Comparison of ENCODE assay signal across 7 mouse cellular contexts in the genomic region with DNA sequence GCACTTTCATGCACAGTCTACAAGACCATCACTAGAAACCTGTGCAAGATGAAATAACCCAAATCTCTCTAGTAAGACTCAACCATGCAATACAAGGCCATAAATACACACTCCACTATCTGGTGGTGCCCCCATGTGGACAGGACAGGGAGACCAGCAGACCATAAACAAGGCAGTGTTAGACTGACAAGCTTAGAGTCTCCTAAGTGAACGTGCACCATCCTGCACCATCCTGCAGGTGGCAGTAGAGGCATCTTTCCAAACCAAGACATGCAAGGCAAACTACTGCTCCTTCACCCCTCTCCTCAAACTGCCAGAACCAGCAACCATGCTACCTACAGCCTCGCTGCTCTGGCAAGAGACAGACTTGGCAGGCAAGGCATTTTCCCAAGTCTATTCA. TPM values are rescaled to one million over a fixed set of nuclear protein-coding genes. Genes with fewer than 3 reads are reported as not detected.
A peak's percentile ranks its signal among the peaks of the same experiment; 100 is the strongest.
DNase-seq lines count a peak whose midpoint lies in the region; ATAC-seq and TF ChIP-seq lines count a peak whose summit lies in the region.

No protein-coding gene starts in this region.

- H3K9me3 ChIP-seq in intestine, embryonic 16.5 days (ENCODE audit: control insufficient read depth, low read length) = no peaks in the 10 kb centered on the region
- no peaks in the 10 kb centered on the region for H3K9me3 ChIP-seq in midbrain, embryonic 13.5 days

- no peak overlapping the region for H3K4me3 ChIP-seq in intestine, embryonic 16.5 days (ENCODE audit: low read length)
- H3K4me3 ChIP-seq in midbrain, embryonic 13.5 days (replicated peaks) = no peak overlapping the region
- no peak overlapping the region for H3K4me3 ChIP-seq in small intestine, adult 2 months (ENCODE audit: low read depth, low read length)

- no peak overlapping the region for H3K27ac ChIP-seq in intestine, embryonic 16.5 days (ENCODE audit: low read length)
- H3K27ac ChIP-seq in midbrain, embryonic 13.5 days = no peak overlapping the region
- no peak overlapping the region for H3K27ac ChIP-seq in small intestine, adult 2 months (ENCODE audit: insufficient read depth, low read depth, low read length)

- peak; percentile 69 for ATAC-seq in intestine, embryonic 16.5 days
- peak; percentile 79; the same call in 1 of the 2 replicates for ATAC-seq in midbrain, embryonic 13.5 days

- no peak overlapping the region for H3K9ac ChIP-seq in intestine, embryonic 16.5 days (ENCODE audit: low read depth, low read length)
- H3K9ac ChIP-seq in midbrain, embryonic 13.5 days (replicated peaks) = no peak overlapping the region

- H3K36me3 ChIP-seq in intestine, embryonic 16.5 days (ENCODE audit: control insufficient read depth, insufficient read depth, low read length) = peaks cover 6% of the 10 kb centered on the region; the same call in 1 of the 2 replicates
- peaks cover 82% of the 10 kb centered on the region for H3K36me3 ChIP-seq in midbrain, embryonic 13.5 days
- H3K36me3 ChIP-seq in small intestine, adult 2 months (ENCODE audit: control insufficient read depth, insufficient read depth, low read length) = peaks cover 28% of the 10 kb centered on the region

- no peaks in the 10 kb centered on the region for H3K27me3 ChIP-seq in intestine, embryonic 16.5 days (replicated peaks; ENCODE audit: control insufficient read depth, insufficient read depth, low read length)
- no peaks in the 10 kb centered on the region for H3K27me3 ChIP-seq in midbrain, embryonic 13.5 days
- no peaks in the 10 kb centered on the region for H3K27me3 ChIP-seq in small intestine, adult 2 months (ENCODE audit: control insufficient read depth, insufficient read depth, low read length)

- peak; percentile 83; the same call in 1 of the 2 replicates for TF ChIP-seq CTCF in small intestine, adult 2 months (IDR thresholded peaks at IDR 0.05; ENCODE audit: extremely low read depth, insufficient read length, insufficient replicate concordance, low read depth, low read length)

- peak; percentile 78 to 92 for DNase-seq in adrenal gland, adult (ENCODE audit: inconsistent age in 2 of 2, low spot score in 1 of 2)
- DNase-seq in embryo, embryonic 10 days (ENCODE audit: low spot score) = peak; percentile 94
- peak; percentile 79 for DNase-seq in gastrocnemius, postnatal 14 days
- DNase-seq in left cerebral cortex, postnatal 25 days (ENCODE audit: low spot score in 2 of 2) = peak; percentile 83 to 95

- intact Hi-C loops in gastrocnemius, postnatal 14 days (cut with DNase I; ENCODE audit: low total_unique reads) = loop anchor here (5.0 kb wide), 1 partner anchor 428 kb away; no protein-coding TSS in a partner anchor
- intact Hi-C loops in left cerebral cortex, postnatal 25 days (cut with DNase I) = loop anchor here (5.0 kb wide), 2 partner anchors 132 to 423 kb away; no protein-coding TSS in a partner anchor

- WGBS in intestine, embryonic 16.5 days = 20% methylated on average over 2 of the region's 2 CpGs
- WGBS in midbrain, embryonic 13.5 days = 19% methylated on average over 2 of the region's 2 CpGs
- WGBS in small intestine, adult 2 months = 8% methylated on average over 2 of the region's 2 CpGs

- no peak overlapping the region for H3K4me2 ChIP-seq in intestine, embryonic 16.5 days (ENCODE audit: low read depth, low read length)
- H3K4me2 ChIP-seq in midbrain, embryonic 13.5 days (replicated peaks) = no peak overlapping the region

- no peaks in the 10 kb centered on the region for H3K4me1 ChIP-seq in intestine, embryonic 16.5 days (ENCODE audit: control insufficient read depth, insufficient read depth, low read length)
- H3K4me1 ChIP-seq in midbrain, embryonic 13.5 days (replicated peaks) = no peaks in the 10 kb centered on the region
- H3K4me1 ChIP-seq in small intestine, adult 2 months (ENCODE audit: control insufficient read depth, insufficient read depth, insufficient read length, low read length) = no peaks in the 10 kb centered on the region

- TF ChIP-seq POLR2A in small intestine, adult 2 months (IDR thresholded peaks at IDR 0.05; ENCODE audit: low read depth, low read length) = no peak

RNA-seq across cellular contexts. Expression of a gene that starts 24.3 kb away (rescaled TPM):
- 1 to 10 TPM; 9.8 to 9.9 TPM for total RNA-seq in gastrocnemius, postnatal 14 days (2021)
- polyA plus RNA-seq in intestine, embryonic 16.5 days (2015; fragmentation: Nextera tagmentation; extraction: Ambion mirVana) = 24.4 and 26.4 TPM in 2 replicates
- 10 to 100 TPM; 20.8 to 24.1 TPM for total RNA-seq in left cerebral cortex, postnatal 25 days (2021)
- 32.2 and 32.9 TPM in 2 replicates for polyA plus RNA-seq in midbrain, embryonic 13.5 days (2015; fragmentation: Nextera tagmentation; extraction: Ambion mirVana)
- polyA plus RNA-seq in small intestine, adult 2 months (2012; rRNA removed) = 2.4 and 4.3 TPM in 2 replicates

RNA-seq across cellular contexts. Expression of a gene that starts 30.2 kb away (rescaled TPM):
- over 10,000 TPM; 58,912 to 62,167 TPM for total RNA-seq in gastrocnemius, postnatal 14 days (2021)
- 11.1 and 14.3 TPM in 2 replicates for polyA plus RNA-seq in intestine, embryonic 16.5 days (2015; fragmentation: Nextera tagmentation; extraction: Ambion mirVana)
- total RNA-seq in left cerebral cortex, postnatal 25 days (2021) = 10 to 100 TPM; 12.1 to 13.9 TPM
- polyA plus RNA-seq in midbrain, embryonic 13.5 days (2015; fragmentation: Nextera tagmentation; extraction: Ambion mirVana) = 2.3 and 3.1 TPM in 2 replicates
- 4.1 and 10.8 TPM in 2 replicates for polyA plus RNA-seq in small intestine, adult 2 months (2012; rRNA removed)

RNA-seq across cellular contexts. Expression of a gene that starts 58.2 kb away (rescaled TPM):
- total RNA-seq in gastrocnemius, postnatal 14 days (2021) = 10 to 100 TPM; 12.1 to 13.0 TPM
- polyA plus RNA-seq in intestine, embryonic 16.5 days (2015; fragmentation: Nextera tagmentation; extraction: Ambion mirVana) = 18.7 and 19.7 TPM in 2 replicates
- 10 to 100 TPM; 14.3 to 16.5 TPM for total RNA-seq in left cerebral cortex, postnatal 25 days (2021)
- 10.5 and 12.2 TPM in 2 replicates for polyA plus RNA-seq in midbrain, embryonic 13.5 days (2015; fragmentation: Nextera tagmentation; extraction: Ambion mirVana)
- 15.3 and 18.2 TPM in 2 replicates for polyA plus RNA-seq in small intestine, adult 2 months (2012; rRNA removed)
